Mouse (Mus musculus) bone marrow macrophage, adult 2 months (primary cell): Measurements from ENCODE around the gene Ppfia2.

Experiments used
- CTCF ChIP-seq: IDR thresholded peaks from 2 replicates; pipeline ENCODE4 v1.5.1; 2012; ENCODE audit warnings: low read depth, mild to moderate bottlenecking, low read length, moderate library complexity
- POLR2A ChIP-seq: IDR thresholded peaks from 2 replicates; pipeline ENCODE4 v1.6.1; 2012; ENCODE audit warnings: mild to moderate bottlenecking, low read depth, low read length, borderline replicate concordance

DNA sequence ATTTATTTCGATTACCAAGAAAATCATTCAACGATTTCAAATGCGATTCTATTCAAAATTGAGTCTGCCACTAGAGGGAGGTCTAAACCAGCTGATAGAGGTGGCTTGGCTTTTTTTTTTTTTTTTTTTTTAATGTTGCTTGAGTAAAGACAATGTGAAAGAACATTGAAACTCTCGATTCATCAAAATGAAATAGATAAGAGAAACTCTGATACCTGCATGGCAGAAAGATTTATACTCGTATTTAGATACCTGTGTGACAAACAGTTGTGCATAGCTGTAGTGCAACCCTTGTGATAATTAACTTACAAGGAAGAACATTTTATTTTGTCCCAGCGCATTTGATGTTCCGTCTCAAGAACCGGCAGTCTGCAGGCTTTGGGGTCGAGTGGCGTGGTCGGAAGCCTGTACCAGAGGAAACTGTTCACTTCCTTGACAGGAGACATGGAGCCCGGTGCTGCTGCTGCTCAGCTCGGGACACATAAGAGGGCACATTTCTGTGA lies 462.5 kb downstream of the Ppfia2 start:
- TF ChIP-seq CTCF: no peak
- TF ChIP-seq POLR2A: no peak
